Mouse (Mus musculus) left cerebral cortex, adult 11 months (tissue): ENCODE measurements around the gene Tmem119.
"Not testable (repeated sequence)": the region's sequence is repeated elsewhere in the genome, so short reads cannot be mapped to it uniquely, and the experiment has no call there.

Source experiments
- DNase-seq: peaks from one replicate; pipeline ENCODE4 v3.0.0; 2022; ENCODE audit warnings: low spot score

Tmem119 gene

DNA sequence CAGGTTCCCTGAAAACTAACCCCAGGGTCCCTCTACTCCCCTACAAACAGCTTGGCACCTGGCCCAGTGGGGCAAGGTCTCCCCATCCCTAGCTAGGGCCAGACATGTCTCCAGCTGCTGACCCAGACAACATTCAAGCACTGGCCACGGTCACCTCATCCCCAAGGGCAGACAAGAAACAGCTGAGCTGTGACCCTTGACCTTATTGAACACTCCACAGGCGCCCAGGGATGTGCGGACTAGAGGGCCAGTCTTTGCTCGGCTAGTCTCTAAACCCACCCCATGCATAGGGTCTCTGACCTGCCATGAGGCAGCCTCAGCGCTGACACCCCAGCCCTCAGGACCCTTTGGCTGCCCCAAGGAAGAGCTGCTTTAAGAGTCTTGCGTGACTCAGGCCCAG lies 11.7 kb downstream of the Tmem119 start:
- DNase-seq: no peak

DNA sequence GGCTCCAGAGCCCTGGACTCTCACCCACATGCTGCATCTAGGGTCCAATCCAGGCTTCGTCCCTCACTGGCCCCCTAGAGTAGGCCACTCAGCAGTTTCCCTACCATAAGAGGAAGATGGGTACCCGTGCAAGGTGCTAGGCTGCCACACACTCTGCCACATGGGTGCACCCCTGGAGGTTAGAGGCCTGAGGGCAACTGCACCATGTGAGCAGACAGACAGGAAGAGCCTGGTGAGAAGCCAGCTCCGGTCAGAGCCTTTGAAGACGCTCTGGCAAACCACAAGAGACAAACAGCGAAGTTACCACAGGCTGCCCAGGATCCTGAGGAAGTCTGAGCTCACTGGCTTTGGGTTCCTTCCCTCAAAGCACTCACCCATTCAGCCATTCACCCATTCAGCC lies 13.3 kb downstream of the Tmem119 start:
- DNase-seq: no peak

DNA sequence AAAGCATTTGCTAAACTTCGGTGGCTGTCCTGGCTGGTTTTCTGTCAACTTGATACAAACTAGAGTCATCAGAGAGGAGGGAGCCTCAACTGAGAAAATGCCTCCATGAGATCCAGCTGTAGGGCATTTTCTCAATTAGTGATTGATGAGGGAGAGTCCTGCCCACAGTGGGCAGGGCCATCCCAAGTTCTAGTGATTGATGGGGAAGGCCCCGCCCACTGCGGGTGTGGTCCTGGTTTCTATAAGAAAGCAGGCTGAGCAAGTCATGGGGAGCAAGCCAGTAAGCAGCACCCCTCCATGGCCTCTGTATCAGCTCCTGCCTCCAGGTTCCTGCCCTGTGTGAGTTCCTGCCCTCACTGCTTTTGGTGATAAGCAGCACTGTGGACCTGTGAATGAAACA lies 16.2 kb downstream of the Tmem119 start:
- DNase-seq: not testable (repeated sequence)

DNA sequence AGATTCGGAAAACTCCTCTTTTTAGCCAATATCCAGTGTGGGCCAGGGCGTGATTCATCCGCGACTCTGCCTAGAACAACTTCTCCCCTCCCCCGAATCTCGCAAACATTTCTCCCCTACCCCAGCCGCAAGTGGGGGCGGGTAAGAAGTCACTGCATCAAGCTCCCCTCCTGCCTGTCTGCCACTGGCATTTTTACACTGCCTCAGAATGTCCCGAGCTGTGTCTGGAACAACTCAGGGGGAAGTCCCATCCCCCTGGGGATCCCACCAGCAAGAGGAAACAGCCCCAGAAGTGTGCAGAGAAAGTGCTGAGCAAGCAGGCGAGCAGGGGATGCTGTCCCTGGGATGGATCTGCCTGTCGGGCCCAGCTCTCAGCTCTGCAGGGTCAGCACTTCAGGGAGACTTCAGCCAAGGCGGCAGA lies 16.7 kb downstream of the Tmem119 start:
- no peak for DNase-seq

DNA sequence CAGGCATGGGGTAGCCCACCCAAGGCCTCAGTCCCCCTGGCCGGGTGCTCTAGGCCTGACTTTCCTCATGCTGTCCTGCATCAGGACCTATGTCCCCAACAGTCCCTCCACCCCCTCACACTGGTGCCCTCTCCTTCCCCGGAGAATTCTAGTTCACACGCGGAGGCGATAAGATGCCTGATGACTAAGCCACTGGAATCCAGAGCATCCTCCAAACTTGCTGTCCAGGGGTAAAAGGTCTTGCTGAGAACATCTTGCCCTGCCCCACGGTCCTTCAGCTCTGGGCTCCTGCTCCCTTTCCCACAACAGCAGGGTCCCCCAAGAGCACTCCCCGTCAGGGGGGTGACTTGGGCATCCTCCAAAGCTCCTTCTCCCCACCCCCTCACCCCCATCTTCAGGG lies 17.7 kb downstream of the Tmem119 start:
- DNase-seq: no peak

DNA sequence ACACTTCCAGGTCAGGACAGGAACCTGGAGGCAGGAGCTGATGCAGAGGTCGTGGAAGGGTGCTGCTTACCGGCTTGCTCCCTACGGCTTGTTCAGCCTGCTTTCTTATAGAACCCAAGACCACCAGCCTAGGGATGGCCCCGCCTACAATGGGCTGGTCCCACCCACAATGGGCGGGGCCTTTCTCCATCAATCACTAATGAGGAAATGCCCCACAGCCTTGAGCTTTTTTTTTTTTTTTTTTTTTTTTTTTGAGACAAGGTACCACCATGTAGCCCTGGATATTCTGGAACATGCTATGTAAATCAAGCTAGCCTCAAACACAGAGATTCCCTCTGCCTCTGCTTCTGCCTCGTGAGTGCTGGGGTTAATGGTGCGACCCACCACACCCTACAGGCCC lies 18.4 kb downstream of the Tmem119 start:
- DNase-seq: no peak

DNA sequence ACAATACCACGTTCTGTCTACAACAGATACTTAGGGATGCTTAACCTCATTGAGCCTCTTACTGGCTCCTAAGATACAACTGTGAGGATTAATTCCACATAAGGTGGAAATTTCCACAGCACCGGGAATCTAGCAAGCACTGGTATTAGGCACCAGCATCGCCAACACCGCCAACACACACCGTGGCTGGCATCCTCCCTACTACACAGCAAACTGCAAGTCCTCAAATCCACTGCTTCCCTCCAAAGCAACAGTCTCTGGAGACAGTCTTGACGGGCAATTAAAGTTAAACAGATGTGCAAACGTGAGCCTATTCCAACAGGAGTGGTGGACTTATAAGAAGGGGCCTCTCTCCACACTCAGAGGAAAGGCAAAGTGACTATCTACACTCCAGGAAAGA lies 19.1 kb downstream of the Tmem119 start:
- no peak for DNase-seq

DNA sequence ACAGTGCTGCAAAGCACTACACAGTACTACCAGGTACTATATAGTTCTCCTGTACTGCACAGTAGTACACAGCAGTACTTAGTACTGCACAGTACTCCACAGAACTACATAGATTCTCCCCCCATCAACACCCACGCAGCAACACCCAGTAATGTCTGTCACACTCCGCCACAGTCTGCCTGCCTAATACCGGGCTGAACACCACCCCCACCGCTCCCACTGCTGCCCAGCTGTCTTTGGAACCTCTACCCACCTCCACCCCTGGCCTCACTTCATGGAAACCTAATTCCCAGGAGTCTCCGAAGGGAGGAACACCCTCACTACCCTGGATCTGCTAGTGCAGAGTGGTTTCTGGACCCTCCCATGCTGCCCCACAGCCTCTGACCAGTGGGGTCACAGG lies 19.6 kb downstream of the Tmem119 start:
- DNase-seq: no peak

DNA sequence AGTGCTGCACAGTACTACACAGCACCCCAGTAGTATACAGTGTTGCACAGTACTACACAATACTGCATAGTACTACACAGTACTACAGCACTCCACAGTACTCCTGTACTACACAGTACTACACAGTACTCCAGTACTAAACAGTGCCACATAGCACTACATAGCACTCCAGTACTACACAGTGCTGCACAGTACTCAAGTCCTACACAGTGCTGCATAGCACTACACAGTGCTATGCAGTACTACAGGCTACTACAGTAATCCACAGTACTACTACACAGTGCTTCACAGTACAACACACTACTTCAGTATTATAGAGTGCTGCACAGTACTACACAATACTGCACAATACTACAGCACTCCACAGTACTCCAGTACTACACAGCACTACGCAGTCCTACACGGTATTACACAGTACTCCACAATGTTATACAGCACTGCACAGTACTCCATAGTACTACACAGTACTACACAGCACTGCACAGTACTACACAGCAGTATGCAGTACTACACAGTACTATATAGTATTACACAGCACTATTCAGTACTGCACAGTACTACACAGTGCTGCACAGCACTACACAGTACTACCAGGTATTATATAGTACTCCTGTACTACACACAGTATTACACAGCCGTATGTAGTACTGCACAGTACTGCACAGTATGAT lies 20.1 kb downstream of the Tmem119 start:
- DNase-seq: no peak

DNA sequence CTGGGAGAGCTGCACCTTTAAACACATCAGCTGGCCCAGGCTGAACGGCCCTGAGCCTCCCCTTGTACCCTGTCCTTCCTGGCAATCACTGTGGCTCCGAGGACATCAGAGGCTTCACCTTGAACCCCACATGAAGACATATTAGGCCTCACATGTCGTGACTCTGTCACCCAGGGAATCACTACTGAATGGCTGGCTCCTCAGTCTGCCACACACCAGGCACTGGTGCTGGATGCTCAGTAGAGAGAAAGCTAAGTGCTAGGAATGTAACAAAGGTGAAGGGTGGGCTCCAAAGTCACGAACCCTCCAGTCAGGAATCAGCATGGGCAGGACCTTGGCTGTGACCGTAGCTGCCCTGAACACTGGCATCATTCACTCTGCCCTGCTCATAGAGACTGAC lies 20.7 kb downstream of the Tmem119 start:
- no peak for DNase-seq

DNA sequence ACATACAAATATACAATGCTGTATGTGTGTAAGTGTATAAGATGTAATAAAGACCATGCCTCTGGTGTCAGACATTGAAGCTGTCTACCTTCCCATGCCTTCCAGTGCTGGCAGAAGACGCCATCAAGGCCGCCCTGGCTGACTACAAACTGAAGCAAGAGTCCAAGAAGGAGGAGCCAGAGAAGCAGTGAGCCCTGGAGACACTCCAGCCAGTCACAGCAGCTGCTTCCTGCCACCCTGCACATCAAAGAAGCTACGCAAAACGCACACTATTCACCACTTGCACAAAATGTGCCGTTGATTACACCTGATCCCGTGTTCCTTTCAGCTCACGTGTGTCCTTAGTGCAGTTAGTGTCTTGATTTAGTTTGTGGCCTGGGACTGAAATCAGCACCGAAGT lies 22.6 kb downstream of the Tmem119 start:
- DNase-seq: not testable (repeated sequence)

DNA sequence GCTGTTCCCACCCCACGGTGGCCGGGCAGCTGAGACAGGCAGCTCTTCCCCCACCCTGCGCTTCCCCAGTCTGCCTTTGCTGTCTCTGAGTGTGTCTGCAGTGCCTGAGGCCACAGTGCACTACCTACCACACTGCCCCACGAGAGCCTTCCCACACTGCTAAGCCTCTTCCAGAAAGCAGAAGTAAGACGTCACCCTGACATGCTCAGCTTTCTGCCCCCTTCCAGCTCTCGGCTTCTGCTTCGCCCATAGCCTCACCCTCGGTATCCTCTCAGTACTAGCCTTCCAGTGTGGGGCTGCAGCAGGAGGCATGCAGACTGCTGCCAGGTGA lies 23.5 kb downstream of the Tmem119 start:
- DNase-seq: no peak

DNA sequence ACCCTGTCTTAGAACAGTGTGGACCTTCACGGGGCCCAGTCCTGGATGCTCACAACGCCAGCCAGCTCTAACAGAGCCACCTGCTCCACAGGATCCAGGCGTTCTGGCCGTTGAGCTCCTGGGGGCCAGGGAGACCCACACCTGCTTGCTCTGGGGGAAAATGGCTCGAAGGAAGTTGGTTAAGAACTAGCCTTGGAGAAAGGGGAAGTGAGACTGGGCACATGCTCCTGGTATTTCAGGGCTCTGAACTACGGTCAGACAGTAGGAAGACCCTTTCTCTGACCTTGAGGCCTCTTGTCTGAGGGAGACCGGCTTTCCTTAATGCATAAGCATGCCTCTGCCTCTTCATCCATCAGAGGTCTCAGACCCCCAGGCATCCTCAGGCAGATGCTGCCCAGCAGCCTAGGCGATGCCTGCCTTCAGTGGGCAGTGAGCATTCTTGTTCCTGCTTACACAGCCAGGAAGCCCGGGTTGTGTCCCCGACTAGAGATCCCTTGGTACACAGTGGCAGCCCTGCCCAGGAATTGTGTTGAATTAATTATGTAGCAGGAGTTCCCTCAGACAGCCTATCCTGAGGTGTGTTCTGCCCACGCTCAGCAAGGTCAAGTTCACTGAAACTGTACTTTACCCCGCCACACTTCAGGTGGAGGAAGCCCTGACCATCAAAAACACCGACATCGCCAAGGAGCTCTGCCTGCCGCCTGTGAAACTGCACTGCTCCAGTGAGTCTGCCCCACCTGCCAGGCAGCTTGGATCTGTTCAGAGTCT lies 24.0 kb downstream of the Tmem119 start:
- no peak for DNase-seq

DNA sequence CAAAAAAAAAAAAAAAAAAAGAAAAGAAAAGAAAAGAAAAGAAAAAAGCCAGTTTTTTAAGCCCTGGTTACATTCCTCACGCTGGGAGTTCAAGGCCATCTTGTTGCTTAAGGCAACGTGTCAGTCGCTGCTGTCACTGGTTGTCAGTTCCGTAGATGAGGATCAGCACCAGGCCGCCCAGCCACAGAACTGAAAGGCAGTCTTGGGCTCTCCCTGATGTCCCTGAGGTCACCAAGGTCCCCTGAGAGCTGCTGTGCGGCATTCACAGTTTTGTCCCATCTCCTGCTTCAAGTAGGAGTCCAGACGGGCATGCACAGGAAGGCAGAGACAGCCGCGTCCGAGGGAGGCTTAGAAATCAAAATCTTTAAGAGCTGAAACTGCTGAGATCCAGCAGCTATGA lies 24.7 kb downstream of the Tmem119 start:
- DNase-seq: no peak

DNA sequence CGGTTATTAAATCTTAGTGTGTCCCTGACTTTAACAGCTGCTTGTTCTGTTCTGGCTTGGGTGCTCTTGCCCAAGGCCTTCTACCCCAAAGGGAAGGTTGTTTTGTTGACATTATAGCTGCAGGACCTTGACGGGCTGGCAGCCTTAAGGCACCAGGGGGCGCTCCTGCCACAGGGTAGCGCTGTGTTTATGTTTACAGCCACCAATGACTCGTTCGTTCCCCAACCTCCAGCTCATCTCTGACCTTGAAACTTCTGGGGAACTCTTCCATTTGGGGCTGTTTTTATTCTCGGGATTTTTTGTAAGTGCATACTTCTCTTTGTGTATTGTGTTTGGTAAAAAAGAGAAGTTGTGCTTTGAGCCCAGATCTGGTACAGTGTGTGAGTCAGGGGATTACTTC lies 26.7 kb downstream of the Tmem119 start:
- DNase-seq: peak; percentile 63

DNA sequence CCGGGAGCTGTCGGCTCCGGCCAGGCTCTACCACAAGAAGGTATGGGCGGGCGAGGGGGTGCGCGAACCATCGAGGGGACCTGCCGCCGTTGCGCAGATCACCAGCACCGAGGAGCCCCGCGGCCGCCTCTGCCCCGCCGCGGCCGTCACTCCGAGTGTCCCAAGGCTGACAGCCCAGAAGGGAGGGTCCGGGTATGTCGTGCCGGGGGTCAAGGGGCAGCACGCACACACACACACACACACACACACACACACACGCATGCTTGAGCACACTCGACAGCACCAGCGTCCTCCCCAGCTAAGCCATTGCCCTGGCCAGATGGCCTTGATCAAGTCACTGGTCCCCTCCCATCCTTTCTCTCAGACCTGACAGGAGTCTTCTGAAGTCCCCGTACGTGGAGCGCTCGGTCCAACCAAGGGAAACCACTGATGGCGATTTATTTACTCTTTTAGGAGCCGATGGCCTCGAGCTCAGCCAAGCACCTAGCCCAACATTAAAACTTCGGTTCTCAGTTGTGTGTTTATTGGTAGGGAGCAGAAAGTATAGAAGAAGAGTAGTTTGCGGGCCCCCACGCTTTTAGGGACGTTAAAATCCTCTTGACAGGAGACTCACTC lies 27.3 kb downstream of the Tmem119 start:
- DNase-seq: peak; percentile 39

DNA sequence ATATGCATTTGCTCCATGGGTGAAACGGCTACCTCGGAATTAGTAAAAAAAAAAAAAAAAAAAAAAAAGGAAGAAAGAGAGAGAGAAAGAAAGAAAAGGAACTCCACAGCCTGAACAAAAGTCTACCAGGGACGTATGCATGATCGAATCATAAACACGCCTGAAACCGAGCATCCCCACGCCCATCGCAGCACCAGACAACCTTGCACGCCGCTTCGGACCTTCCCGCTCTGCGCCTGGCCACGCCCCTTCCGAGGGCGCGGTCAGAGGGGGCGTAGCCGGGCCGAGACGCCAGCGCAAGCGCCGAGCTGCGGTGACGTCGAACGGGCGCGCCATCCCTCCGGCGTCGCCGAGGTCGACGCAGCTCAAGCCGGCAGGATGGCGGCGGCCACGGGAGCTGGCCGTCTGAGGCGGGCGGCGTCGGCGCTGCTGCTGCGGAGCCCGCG lies 27.8 kb downstream of the Tmem119 start, which contains the start of the genes Sart3 and Iscu:
TSS of gene Sart3 (minus strand) at position 61 of the 446 bp plus-strand sequence.
TSS of gene Iscu (plus strand) at position 299 of the 446 bp plus-strand sequence.
- DNase-seq: peak; percentile 86

DNA sequence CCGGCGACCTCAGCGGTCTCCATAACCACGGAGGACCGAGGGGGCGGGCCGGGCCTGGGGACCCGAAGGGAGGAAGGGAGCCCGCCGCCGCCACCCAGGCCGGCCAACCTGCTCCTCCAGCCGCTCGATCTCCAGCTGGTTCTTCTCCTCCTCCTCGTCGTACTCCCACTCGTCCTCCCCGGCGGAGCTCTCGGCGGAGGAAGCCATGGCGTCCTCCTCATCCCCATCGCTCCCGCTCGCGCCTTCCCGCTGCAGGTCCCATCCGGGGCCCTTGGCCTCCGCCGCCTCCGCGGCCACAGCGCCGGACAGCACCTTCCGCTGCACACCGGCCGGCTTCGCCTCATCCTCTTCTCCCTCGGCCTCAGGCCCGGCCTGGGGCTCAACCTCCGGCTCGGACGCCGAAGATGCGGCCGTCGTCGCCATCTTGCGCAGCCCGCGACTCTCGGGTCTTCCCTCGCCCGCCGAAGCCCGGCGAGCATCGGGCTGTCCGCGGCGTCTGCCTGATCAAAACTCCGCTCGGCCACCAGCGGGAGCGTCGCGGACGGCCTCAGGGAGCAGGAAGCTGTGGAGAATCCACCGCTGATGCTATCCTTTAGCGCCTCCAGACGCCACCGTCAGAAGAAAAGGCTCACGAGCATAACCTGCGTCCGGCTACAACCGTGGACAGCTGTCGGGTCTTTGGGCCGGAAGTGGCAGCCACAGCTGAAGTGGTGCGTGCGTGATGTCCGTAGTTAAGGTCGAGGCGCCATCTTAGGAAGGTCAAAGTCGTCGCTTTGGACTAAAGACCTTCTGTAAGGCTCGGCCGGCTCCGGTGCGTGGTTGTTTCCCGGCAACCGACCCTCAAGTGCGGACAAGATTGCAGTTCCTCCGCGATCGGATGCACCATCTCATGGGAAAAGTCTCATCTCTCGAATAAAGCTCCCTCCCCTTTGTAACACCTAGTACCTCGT lies 28.8 kb downstream of the Tmem119 start:
- DNase-seq: peak; percentile 85

DNA sequence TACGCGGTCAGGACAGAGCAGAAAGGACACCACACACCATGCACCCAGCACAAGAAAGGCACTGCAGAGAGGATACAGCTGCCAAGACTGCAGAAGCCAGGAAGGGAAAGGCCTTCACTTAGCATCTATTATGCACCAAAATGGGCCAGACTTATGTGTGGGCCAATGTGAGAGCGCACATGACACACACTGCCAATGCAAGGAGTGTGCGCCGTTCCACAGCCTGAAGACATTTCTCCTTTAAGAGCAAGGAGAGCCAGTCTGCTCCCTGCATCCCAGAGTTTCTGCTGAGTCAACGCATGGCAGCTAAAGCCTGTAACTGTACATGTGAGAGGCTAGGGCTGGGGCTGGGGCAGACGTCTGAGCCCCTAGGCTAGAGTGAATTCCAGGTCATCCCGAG lies 31.5 kb downstream of the Tmem119 start:
- DNase-seq: no peak

DNA sequence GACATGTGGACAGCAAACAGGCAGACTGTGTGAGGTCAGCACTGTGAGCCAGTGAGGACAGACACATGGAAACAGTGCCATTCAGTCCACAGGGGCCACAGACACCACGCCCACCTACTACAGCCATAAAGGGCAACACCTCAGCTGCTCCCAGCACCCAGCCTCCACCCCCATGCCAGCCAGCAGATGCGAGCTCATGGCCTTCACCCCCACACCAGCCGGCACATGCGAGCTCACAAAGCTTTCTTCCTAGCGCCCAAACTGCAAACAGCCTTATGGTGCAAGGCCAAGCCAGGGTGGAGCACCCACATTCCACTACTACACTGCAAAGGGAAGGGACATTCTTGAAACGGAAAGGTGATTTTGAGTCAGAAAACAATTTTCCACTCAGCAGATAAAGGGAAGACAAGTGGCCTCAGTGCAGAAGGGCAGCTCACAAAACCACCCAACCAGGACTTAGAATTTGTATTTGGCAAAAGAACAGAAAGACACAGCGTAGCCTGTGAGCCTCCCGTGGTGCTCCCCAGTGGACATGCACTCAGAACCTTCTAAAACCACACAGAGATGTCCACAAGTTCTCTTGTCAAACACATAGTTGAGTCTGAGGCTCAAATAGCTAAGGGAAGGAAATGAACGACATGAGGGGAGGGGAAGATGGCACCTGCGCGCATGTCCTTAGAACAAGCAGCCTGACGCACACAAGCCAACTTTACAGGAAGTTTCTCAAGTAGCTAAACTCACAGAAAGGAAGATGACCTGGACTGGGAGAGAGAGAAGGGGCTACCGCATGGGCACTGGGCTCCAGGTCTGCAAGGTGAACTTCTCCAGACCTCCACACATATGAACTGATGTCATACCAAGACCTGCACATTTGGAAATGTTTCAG lies 34.4 kb downstream of the Tmem119 start:
- no peak for DNase-seq

DNA sequence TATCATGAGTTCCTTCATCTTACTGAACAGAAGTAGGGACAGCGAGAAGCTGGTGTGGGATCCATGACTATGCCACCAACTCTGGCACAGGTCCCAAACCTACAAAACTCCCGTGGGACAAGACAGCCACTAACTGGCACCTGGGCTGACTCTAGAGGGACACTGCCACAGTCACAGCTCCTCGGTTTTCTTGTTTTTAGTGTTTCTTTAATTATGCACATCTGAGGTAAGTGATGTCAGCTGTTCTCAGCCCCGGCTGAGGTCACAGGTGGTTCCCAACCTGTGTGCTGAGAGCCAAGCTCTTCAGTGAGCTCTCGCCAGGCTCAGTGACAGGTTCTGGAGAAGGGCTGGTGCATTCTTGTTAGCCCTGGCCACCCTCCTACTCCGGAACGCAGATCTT lies 35.9 kb downstream of the Tmem119 start:
- DNase-seq: no peak
